Mouse (Mus musculus): ENCODE results near the gene Ep400.

Ep400 gene

DNA sequence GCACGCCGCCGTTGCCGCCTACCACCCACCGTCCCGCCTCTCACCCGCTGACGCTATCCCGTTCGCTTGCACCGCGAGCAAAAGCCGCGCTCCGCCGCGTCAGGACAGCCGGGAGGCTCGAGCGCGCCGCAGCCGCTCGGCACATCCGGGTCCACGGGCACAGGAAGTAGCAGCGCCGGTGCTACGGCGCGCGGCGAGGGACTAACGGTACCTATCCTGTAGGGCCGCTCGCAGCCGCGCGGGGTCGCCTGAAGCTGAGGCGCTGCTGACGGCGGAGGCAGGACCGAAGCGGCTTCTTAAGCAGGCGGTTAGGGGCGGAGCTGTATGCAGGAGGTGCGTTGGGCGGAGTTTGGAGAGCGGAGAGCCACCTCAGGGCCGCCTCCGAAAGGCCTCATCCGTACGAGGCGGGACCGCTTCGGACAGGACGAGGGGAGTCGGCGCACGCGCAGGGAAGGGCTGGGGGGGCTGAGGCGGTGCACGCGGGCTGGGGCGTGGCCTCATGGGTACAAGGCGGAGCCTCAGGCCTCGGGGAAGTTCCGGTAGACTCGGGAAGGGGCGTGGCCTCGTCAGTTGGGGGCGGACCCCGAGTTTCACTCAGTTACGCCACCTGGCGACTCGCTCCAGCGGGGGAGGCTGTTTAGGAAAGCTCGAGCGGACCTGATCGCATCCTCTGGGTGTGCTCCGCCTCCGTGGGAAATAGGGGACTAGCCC, at the start of gene Ep400:
Gene Ep400, minus strand, starts transcription at position 270 of the 711 bp plus-strand sequence.
- DNase-seq, result peak; percentile 100

DNA sequence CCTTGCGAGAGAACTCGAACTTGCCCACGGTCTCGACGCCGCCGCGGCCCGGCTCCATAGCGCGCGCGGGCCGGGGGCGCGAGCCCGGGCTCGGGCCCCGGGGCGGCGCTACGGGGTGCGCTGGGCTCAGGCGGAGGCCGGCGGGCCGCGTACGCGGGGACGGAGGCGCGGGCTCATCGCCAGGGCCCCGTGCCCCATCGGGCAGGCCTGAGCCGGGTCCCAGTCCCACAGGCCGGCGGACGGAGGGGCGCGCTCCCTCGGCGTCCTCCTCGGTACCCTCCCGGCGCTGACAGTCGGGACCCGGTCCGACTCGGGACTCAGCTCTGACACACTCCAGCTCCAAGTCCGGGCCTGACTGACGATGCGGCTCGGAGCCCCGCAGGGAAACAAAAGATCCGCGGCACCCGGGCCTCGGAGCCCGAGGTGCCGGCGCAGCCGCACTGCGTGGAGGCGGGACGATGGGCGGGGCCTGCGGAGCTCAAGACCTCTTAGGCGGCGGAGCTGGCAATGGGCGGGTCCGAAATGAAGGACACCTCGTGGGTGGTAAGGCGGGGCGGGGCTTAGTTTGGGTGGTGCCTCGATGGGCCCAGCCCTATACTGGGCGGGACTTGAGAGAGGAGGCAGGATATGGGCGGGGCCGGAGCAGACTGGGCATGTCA, 39.3 kb upstream of the Ep400 start, which contains the start of gene Ulk1:
Gene Ulk1, minus strand, starts transcription at position 431 of the 659 bp plus-strand sequence.
- DNase-seq, result peak; percentile 100

DNA sequence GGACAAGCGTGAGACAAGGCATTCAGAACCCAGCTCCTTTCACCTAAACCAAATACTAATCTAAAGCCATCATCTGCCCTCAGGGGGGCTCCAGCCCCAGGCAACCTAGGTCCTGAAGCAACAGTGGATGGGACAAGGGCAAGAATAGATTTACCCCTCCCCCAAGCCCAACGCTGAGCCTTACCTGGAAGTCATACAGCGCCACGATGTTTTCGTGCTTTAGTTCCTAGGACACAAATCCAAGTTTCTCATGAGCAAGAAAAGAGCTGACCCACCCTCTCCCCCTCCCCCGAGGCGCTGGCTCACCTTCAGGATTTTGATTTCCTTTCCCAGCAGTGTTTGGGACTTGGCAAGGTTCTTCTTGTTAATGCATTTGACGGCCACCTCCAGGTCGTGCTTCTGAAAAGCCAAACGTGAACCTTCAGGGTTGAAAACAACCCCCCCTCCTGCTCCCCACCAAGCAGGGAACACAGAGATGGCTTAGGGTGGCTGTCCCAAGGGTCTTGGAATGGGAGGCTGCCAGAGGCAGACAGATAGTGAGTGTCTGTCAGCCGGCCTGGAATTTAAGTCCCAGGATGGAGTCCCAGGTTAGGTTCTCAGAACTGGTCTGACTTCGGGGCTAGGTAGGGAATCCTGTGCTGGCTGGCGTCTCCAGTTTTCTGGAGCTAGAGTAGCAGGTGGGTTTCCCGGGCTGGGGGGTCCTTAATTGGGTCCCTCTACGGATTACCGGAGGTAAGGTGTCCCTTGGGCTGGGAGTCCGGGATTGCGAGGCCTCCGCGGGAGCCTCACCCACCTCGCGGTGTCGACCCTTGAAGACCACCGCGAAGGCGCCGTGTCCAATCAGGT, 38.5 kb upstream of the Ep400 start:
- DNase-seq, result peak; percentile 59

DNA sequence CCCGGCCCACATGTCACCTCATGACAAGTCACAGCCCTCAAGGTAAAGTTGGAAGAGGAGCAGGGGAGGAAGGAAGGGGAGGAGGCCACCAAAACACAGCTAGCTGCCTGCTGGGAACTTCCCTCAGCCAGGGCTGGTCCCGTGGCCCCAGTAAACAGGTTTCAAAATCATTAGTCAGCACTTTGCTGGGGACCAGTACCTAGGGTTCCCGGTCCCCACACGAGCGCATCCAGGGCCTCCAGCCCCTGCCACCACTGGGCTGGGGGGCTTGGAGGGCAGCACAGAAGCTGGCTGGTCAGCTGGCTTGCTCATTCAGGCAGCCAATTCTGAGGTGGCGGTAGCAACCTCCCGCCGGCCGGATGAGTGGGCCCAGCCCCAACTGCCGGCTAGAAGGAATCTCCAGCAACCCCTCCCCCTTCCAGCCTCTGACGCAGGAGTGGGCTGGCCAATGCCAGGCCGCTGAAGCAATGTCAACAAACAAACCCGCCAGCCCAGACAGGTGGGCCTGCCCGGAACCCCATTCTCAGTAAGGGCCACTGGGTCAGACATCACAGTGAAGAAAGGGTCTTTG, 37.6 kb upstream of the Ep400 start:
- peak; percentile 93 for DNase-seq

DNA sequence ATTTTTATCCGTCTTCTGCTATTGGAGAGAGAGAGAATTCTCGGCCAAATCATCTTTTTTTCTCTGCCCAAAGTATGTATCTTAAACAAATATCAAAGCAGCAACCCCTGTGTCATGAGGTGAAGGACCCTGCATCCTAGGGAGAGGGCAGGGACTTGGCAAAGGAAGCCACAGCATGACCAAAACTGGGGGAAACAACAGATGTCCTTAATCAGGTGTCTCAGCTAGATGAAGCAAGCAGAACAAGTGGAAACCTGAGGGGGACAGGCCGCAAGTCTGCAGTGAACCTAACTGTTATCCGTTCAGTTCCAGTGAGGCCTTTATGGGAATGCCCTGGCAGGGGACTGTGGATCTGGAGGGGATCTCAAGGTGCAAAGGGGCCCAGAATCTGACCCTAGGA, 36.9 kb upstream of the Ep400 start:
- DNase-seq, result no peak

DNA sequence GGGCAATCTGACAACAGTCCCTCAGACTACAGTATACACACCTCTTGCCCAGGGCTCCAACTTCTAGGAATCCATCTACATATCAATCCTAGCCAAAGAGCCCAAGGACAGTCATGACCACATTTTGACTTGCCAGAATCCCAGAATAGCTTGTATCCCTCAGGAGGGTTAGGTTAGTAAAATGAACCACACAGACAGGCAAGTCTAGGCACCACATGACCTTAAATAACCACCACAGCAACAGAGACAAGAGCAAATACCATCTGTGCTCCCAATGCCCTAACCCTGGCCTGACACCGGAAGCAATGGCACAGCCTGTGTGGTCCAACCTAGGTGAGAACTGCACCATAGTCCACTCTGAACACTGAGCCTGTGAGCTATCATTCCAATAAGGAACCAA, 36.2 kb upstream of the Ep400 start:
- no peak for DNase-seq

DNA sequence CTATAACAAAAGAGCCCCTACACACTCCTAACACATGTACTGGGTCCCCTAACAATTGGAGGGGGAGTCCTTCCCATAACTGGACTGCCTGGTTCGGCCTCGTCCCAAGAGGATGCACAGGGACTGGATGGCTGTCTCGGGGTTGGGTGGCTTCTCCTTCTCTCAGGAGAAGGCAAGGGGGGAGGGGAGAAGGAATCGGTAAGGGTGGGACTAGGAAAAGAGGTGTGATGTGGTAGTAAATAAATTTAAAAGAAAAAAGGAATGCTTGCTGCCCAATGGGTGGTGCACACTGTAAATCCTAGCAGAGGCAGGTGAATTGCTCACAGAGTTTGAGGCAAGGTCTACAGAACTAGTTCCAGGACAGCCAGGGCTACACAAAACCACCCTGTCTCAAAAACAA, 35.6 kb upstream of the Ep400 start:
- no peak for DNase-seq

DNA sequence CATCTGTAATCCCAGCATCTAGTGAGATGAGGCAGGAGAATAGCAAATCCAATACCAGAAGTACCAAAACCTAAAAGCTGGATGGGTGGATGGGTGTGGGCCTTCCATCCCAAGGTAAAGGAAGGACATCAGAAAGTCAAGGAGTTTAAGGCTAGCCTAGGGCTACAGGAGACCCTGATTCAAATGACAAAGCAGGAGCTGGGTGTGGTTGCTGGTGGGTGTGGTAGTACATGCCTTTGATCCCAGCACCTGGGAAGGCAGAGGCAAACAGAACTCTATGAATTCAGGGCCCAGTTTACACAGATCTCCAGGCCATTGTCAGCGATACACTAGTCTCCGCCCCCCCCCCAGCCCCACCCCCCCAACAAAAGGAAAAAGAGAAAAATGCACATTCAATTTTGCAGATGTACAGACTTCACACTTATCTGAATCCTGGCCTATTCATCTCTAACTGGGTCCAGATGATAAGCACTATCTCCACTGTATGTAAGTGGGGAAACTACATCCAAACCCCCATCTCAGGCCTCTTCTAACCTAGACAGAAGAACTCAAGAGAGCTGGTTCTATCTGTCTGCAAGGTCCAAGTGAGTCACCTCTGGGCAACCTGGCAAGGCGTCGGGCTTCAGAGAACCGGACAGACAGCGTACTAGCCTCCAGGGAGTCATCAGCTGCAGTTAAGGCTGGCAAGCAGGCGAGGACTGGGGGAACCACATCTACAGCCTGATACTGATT, 33.7 kb upstream of the Ep400 start:
- DNase-seq, result no peak

DNA sequence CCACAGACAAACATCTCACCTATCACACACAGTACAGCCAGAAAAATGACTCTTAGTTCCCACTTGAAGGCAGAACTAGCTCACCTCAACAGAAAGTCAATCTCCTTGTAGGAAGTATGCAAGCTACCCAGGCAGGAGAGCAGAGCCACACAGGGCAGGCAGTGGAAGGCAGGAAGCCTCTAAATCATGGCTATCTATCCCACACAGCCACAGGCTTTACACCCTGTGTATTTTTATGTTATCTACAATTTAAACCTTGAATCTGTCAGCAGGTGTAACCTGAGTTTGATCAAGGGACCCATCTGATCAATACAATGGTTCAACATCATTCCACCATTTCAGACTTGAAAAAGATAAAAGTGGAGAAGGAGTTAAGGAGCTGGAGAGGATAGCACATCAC, 32.3 kb upstream of the Ep400 start:
- DNase-seq, result no peak

DNA sequence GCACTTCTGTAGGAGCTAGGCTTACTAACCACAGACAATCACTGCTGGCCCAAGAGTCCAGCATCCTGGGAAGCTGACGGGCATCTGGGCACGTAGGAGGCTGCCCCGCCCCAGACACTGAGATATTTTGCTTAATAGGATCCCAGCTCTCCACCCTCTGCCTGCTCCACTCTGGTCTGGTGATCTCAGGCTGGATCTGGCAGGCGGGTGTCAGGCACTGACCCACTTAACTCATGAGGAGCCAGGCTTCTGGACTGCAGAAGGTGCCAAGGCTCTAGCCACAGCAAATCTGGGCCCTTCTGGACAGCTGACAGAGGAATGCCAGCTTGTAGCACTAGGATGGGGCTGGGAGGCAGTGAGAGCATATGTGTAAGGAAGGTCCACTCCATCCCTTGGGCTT, 31.7 kb upstream of the Ep400 start:
- no peak for DNase-seq

DNA sequence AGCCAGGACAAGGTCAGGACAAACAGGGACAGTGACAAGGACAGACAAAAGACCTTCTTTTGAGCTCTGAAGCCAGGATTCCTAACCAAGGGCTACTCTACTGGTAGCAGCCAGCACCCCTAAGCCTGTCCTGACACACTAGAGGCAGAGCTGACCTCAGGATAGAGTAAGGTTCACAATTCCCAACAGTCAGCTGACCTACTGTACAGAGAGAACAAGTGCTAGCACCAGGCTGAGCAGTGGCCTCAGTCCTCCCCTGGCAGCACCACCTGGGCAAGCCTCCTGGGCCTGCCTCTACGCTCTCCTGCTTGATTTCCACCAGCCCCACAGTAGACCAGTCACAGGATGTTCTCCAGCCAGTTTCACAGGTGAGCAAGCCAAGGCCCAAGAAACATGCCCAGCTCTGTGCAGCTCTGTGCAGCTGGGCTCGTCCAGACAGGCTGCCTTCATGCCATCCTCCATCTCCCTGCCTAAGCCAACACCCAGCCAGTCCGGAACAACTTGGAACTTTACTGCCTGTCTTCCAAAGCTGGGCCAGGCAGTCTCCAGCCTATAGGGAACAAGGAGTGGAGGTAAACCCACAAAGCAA, 30.6 kb upstream of the Ep400 start:
- no peak for DNase-seq

DNA sequence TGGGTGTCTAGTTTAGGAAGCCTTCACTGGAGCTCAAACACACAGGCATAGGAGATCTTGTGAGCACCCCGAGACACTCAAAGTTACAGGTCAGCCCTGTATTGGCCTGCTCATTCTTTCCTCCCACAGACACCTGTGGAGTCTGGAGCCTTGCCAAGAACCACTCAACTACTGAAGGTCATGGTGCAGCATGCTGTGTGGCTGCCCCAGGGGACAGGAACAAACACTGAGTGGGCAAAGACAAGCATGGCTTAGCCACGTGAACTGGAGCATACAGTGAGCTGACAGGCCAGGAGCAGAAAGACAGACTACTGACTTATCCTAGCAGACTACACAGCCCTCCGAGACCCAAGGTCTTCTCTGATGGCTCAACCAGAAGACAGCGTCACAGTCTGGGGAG, 27.2 kb upstream of the Ep400 start:
- peak; percentile 63 for DNase-seq

DNA sequence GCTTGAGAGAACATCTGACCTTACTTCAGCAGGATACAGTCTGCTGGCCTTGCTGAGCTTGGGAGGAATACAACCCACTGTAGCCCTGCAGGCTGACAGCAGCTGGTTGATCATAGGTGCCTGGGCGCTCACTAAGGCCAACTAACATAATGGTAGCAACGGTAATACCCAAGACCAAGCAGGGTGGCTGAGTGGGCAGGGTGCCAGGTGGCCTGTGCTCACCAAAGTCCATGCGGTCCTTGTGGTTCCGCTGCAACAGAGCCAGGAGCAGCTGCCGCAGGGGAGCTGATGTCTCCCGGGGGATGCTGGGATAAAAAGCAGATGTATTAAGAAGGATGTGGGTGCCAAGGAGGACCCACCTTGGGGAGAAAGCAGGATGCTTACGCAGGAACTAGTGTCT, 23.8 kb upstream of the Ep400 start:
- DNase-seq, result peak; percentile 62

DNA sequence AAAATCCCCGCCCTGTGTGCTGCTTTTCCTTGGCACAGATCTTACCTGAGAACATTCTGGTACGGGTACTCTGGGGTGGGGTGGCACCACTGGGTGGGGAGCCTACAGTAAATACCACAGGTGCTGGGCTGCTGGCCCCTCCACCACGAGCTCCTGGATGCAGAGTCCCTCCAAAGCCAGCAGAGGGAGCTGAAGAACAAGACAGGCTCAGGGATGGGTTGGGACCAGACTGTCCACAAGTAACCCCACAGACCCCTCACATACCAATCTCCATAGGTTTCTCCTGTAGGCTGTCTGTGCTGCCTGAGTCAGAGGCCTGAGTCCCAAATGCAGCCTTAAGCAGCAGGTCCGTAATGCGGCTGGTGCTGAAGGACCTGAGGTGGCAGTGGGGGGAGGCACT, 18.2 kb upstream of the Ep400 start:
- DNase-seq, result peak; percentile 38

DNA sequence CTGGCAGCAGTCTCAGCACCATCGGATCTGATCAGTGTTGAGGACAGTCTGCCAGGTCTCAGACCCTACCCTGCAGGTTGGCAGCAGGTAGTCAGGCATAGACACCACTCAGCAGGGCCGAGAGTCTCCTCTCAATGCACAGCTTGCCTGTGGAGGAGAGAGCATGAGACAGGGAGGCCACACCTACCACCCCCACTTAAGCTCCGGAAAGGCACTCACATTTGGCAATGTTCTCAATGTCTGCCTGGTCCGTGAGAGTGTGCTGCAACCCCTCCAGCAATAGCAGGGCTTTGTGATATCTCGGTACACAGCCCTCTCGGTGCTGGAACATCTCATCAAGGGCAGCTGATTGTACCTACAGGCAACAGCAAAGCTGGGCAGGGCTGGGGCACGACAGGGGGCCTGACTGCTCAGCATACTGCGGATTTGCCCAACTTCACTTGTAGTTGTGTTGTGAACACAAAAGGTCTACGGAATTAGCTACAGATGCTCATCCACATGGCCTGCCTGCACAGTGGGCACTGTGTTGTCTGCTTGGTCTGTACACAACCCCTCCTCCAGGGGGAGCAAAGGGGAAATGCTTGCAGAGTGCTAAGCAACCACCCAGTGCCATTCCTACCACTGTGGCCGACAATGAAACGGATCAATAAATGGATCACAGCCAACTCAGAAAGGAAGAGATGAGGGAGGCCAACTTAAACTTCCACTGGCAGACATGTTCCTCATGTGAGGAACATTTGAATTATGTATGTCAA, 15.7 kb upstream of the Ep400 start:
- no peak for DNase-seq

DNA sequence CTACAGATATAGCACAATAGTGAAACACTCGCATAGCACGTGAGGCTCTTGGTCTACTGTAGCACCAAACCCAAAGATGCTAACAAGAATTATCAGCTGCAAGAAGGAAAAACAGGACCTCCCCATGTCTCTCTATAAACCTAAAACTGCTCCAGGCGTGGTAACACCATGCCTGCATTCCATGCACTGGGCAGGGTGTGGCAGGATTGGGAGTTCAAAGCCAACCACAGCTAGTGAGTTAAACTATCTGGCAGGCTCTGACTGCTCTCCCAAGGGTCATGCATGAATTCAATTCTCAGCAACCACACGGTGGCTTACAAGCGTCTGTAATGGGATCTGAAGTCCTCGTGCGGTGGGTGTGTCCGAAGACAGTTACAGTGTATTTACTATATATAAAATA, 12.6 kb upstream of the Ep400 start:
- DNase-seq, result no peak

DNA sequence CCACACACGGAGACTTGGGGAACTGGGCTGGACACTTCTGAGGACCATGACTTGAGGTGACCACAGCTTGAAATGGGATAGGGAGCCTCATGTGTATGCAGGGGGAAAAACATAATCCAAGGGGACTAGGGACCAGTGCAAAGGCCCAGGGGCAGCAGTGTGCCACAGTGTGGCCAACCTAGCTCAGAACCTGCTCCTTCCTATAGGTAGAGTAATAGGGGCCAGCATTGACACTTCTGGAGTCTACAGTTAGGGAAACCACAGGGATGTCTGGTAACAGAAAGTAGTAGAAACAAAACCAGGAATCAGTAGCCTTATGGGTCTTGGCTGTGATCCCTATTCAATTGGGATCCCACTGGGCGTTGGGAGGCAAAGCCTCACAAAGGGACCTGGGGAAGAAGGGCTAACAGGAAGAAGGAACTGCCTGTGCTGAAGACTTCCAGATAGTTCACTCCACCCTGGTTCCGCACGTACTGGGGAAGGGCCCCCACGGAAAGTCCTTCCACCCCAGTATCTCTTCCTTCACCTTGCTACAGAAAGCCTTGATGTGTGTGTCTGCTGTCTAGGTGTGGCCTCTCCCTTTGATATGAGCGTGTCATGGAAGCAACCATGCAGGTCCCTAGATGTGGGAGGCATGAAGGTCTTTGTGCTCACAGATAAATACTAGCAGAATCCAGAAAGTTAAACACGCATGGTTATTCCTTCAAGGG, 11.2 kb upstream of the Ep400 start:
- DNase-seq, result no peak

DNA sequence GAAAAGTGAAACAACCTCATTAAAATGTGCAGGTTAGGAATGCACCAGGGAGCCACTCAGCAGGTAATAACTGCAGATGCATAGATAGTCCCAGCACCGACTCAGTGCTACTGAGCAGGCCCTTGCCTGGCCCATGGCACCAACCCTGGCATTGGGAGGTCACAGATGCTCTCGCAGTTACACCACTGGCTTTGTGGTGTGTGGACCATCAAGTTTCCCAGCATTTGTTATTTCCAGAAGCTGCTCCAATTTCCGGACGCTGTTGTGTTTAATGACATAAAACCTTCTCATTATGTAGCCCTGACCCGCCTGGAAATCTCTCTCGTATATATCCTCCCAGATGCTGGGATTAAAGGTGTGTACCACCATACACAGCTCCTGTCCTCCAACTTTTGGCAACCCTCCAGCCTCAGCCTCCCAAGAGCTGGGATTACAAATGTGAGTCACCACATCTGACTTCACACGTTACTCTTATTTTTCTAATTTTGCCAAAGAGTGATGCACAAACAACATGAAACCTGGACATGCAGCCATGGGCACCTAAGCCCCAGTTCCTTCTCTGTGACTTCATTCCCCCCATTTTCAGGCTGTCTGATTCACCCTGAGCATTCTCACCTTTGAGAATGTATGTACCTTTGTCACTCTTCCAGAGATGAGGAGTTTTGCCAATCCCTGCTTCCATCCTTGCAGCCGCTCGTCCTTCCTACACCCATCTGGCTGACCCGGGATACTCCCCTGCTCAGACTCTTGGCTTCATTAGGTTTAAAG, 10.4 kb upstream of the Ep400 start:
- DNase-seq, result no peak

DNA sequence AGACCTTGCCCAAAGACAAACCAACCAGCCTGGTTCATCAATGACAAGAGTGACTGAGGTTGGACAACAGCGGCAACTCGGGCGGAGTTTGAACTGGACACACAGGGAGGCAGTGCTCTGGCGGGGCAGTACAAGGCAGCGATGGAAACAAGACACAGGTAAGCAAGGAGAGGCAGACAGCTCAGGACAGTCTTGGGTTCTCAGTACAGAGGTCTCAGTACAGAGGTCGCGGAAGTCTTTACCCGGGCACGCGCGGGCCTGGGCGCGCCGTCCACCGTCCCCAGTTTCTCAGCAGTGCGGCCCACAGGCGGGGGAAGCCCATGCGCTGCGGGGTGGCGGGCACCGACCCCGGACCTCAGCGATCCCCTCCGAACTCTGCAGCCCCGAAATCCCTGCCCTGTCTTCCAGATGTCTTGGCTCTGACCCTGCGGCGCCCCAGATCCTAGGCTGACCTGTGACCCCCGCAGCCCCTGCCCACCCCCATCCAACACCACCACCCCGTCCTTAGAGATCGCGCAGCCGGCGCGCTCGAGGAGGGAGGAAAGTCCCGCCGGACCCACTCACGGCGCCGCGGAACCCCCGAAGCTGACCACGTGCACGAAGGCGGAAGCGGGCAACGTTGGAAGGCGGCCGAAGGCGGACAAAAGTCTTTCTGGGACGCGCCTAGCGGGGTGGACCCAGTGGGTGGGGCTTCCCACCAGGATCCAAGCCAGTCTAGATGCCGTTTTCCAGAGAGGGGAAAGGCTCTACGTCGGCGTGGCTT, 9.7 kb upstream of the Ep400 start, which contains the start of gene Pus1:
Gene Pus1, minus strand, starts transcription at position 662 of the 763 bp plus-strand sequence.
- DNase-seq, result peak; percentile 96
